Mouse (Mus musculus): ENCODE data around the gene Btbd10.

- TF ChIP-seq CTCF (IDR thresholded peaks at IDR 0.05; ENCODE audit: control insufficient read depth, insufficient read depth, insufficient replicate concordance, low read depth, low read length) (no peak), POLR2A (IDR thresholded peaks at IDR 0.05; ENCODE audit: control insufficient read depth, low read depth, low read length) (no peak)
Measured at GRCm38 (mm10) chr7:113415256-113415655, 46.1 kb upstream of the Btbd10 start.
